Mouse (Mus musculus) neural tube, embryonic 14.5 days (tissue): ENCODE data around the gene Atg4d. TPM values are rescaled to one million over a fixed set of nuclear protein-coding genes. Genes with fewer than 3 reads are reported as not detected.
"Not testable (repeated sequence)": the region's sequence is repeated elsewhere in the genome, so short reads cannot be mapped to it uniquely, and the experiment has no call there.

Experiments used
- ATAC-seq: fragments of 200-750 bp; cut with Nextera tagmentation; 2 replicates; pipeline ENCODE4 v1.8.0; 2017; ENCODE audit warnings: low read depth, mild to moderate bottlenecking, moderate TSS enrichment, moderate library complexity
- H3K27ac ChIP-seq: fragments of 300-500 bp; sonication (generic); 2 replicates; pipeline ENCODE4 v1.5.1; 2014; ENCODE audit warnings: low read depth, mild to moderate bottlenecking, control low read depth, low read length, moderate library complexity, mixed read lengths
- H3K27me3 ChIP-seq: fragments of 300-500 bp; sonication (generic); 2 replicates; pipeline ENCODE4 v1.6.1; 2014; ENCODE audit warnings: low read length; ENCODE audit not compliant: control insufficient read depth, insufficient read depth
- H3K36me3 ChIP-seq: fragments of 300-500 bp; sonication (generic); 2 replicates; pipeline ENCODE4 v1.6.1; 2014; ENCODE audit warnings: low read length, mixed read lengths; ENCODE audit not compliant: control insufficient read depth, insufficient read depth
- H3K4me1 ChIP-seq: fragments of 300-500 bp; sonication (generic); 2 replicates; pipeline ENCODE4 v1.6.1; 2014; ENCODE audit warnings: low read length; ENCODE audit not compliant: control insufficient read depth, insufficient read depth
- H3K4me2 ChIP-seq: fragments of 300-500 bp; sonication (generic); 2 replicates; pipeline ENCODE4 v1.6.1; 2014; ENCODE audit warnings: mild to moderate bottlenecking, low read depth, low read length, control low read depth
- H3K4me3 ChIP-seq: fragments of 300-500 bp; sonication (generic); 2 replicates; pipeline ENCODE4 v1.5.1; 2014; ENCODE audit warnings: low read depth, low read length, control low read depth, mixed read lengths
- H3K9ac ChIP-seq: fragments of 300-500 bp; sonication (generic); replicated peaks from 2 replicates; pipeline ENCODE4 v1.6.1; 2014; ENCODE audit warnings: low read depth, mild to moderate bottlenecking, control low read depth, low read length, mixed read lengths
- H3K9me3 ChIP-seq: fragments of 300-500 bp; sonication (generic); 2 replicates; pipeline ENCODE4 v1.6.1; 2016; ENCODE audit warnings: low read length; ENCODE audit not compliant: control insufficient read depth
- WGBS: fragments of 180-500 bp; shearing (Covaris S2); extraction: QIAGEN DNeasy Blood & Tissue Kit; methylation state at CpG from one replicate; pipeline ENCODE4 v1.1.7; 2014; 5-methylcytosine and 5-hydroxymethylcytosine counted together
- polyA plus RNA-seq: library from polyadenylated mRNA; unstranded; fragments of >200 nt; fragmentation: Nextera tagmentation; extraction: Ambion mirVana; gene quantifications from 2 replicates; pipeline ENCODE4 v1.2.1, GENCODE M21; 2014

The Atg4d gene
- polyA plus RNA-seq = 50.4 and 50.5 TPM in 2 replicates

- Histone ChIP-seq H3K9ac (peak within 1 kb of the TSS; percentile 81), H3K9me3 (no peaks in the 10 kb centered on the region), H3K36me3 (peaks cover 11% of the 10 kb centered on the region), H3K4me2 (peak within 1 kb of the TSS; percentile 88), H3K4me3 (peak within 1 kb of the TSS; percentile 94), H3K27ac (peak within 1 kb of the TSS; percentile 60), H3K27me3 (no peaks in the 10 kb centered on the region), H3K4me1 (peaks cover 18% of the 10 kb centered on the region)
- ATAC-seq = peak; percentile 97
- under 1% methylated on average over 44 of the region's 49 CpGs for WGBS
Measured at GRCm38 (mm10) chr9:21265000-21265561, at the start of gene Atg4d. Gene Atg4d, plus strand, starts transcription at chr9:21265293.

DNA sequence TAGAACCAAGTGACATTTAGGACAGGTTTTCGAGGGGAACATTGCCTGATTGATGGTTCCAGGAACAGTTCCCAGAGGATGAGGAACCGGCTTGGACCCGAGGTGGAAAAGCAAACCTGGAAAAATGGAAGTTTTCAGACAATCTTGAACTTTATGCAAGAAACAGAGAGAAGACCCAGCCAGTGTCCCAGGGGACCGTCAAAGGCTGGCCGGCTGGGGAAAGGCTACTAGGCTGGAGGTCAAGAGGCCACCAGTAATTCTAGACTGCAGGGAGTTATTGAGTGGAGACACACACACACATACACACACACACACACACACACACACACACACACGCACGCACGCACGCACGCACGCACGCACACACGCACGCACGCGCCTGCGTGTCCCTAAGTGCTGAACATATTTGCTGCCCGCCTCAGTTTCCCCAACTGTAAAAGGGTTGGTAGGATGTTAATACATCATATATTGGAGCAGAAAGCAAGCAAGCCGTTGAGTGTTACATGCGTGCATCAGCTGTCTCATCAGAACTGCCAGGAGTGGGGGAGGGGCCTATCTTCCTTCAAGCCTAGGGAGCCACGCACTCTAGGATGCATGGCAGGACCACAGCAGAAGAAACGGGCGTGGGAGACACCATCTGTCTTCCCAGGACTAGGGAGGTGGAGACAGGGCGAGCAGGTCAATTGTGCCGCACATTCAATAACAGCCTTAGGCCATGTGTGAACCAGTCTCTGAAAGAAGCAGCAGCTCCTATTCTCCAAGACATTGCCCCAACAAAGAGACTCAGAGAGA, 48.8 kb upstream of the Atg4d start:
- peaks cover under 1% of the 10 kb centered on the region for H3K36me3 ChIP-seq
- H3K9me3 ChIP-seq = no peaks in the 10 kb centered on the region
- no peaks in the 10 kb centered on the region for H3K27me3 ChIP-seq
- peak; percentile 45; the same call in 1 of the 2 replicates for ATAC-seq
- no peak overlapping the region for H3K4me3 ChIP-seq
- 0 out of 2 replicates have a peak overlapping the region, but pooled peaks have one; percentile 25 for H3K9ac ChIP-seq
- H3K27ac ChIP-seq = no peak overlapping the region
- H3K4me2 ChIP-seq = no peak overlapping the region
- peaks cover 4% of the 10 kb centered on the region; the same call in 1 of the 2 replicates for H3K4me1 ChIP-seq
- 62% methylated on average over 25 of the region's 25 CpGs for WGBS

- Histone ChIP-seq H3K9ac (no peak overlapping the region), H3K4me3 (no peak overlapping the region), H3K9me3 (no peaks in the 10 kb centered on the region), H3K27ac (no peak overlapping the region), H3K4me1 (peaks cover 4% of the 10 kb centered on the region; the same call in 1 of the 2 replicates), H3K36me3 (no peaks in the 10 kb centered on the region), H3K4me2 (no peak overlapping the region), H3K27me3 (no peaks in the 10 kb centered on the region)
- ATAC-seq = no peak
- WGBS = 70% methylated on average over 3 of the region's 3 CpGs
Measured at GRCm38 (mm10) chr9:21219820-21220219, 45.3 kb upstream of the Atg4d start.

DNA sequence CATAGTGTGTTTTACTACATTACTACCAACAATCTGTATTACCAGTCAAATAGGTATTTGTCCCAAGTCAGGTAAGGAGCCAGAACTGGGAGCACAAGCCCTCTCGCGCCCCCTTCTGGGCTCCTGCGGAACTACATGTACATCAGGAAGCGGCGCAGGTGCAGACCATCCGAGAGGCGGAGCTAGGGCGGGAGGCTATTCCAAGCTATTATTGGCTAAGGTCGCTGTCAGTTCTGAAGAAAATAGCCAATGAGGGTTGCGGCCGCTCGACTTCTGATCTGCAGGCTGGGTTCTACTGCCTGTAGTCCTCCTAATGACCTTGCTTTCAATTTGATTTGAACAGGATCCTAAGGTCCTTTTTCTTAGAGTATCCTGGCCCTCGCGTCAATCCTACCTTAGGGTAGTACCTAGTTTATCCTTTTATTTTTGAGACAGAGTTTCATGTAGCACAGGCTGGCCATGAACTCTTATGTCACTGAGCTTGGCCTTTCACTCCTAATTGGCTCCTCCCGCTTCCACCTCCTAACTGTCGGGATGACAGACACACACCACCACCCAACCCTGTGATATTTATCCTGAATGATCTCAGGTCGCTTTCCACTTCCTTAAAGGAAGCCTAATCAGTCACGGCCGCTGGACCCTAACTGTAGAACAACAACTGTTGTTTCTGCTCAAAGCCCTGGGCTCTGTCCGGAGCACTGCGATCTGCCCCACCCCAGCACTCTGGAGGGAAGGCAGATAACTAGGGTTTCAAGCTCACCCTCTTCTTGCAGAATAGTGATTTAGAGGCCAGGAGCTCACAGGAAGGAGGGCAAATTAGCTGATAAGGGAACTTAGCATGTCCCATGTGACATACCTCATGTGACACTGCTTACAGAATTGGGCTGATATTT, 44.4 kb upstream of the Atg4d start:
- H3K4me1 ChIP-seq = peaks cover 6% of the 10 kb centered on the region; the same call in 1 of the 2 replicates
- ATAC-seq = peak; percentile 88
- no peaks in the 10 kb centered on the region for H3K9me3 ChIP-seq
- H3K9ac ChIP-seq = no peak overlapping the region
- peak overlapping the region; percentile 51 for H3K4me2 ChIP-seq
- no peaks in the 10 kb centered on the region for H3K36me3 ChIP-seq
- H3K27ac ChIP-seq = no peak overlapping the region
- H3K4me3 ChIP-seq = peak overlapping the region; percentile 19; the same call in 1 of the 2 replicates
- H3K27me3 ChIP-seq = no peaks in the 10 kb centered on the region
- WGBS = 16% methylated on average over 21 of the region's 21 CpGs

GRCm38 (mm10) chr9:21221383-21221929, 43.6 kb upstream of the Atg4d start:
- Histone ChIP-seq H3K27me3 (no peaks in the 10 kb centered on the region), H3K4me2 (no peak overlapping the region), H3K9ac (no peak overlapping the region), H3K4me1 (peaks cover 6% of the 10 kb centered on the region; the same call in 1 of the 2 replicates), H3K4me3 (no peak overlapping the region), H3K9me3 (no peaks in the 10 kb centered on the region), H3K27ac (no peak overlapping the region), H3K36me3 (no peaks in the 10 kb centered on the region)
- ATAC-seq = peak; percentile 26; the same call in 1 of the 2 replicates
- WGBS = 19% methylated on average over 7 of the region's 7 CpGs

GRCm38 (mm10) chr9:21223490-21223889, 41.6 kb upstream of the Atg4d start:
- H3K36me3 ChIP-seq, H3K27me3 ChIP-seq, H3K27ac ChIP-seq, H3K4me2 ChIP-seq, H3K9ac ChIP-seq, H3K9me3 ChIP-seq, H3K4me3 ChIP-seq, ATAC-seq: not testable (repeated sequence)
- WGBS = 100% methylated on average over 1 of the region's 2 CpGs
- H3K4me1 ChIP-seq = peaks cover 13% of the 10 kb centered on the region; the same call in 1 of the 2 replicates

GRCm38 (mm10) chr9:21223906-21224305, 41.2 kb upstream of the Atg4d start:
- H3K27ac ChIP-seq = no peak overlapping the region
- no peak overlapping the region for H3K4me2 ChIP-seq
- no peak for ATAC-seq
- no peak overlapping the region for H3K4me3 ChIP-seq
- no peaks in the 10 kb centered on the region for H3K9me3 ChIP-seq
- H3K36me3 ChIP-seq = no peaks in the 10 kb centered on the region
- H3K9ac ChIP-seq = no peak overlapping the region
- H3K4me1 ChIP-seq = peaks cover 13% of the 10 kb centered on the region; the same call in 1 of the 2 replicates
- no peaks in the 10 kb centered on the region for H3K27me3 ChIP-seq
- 92% methylated on average over 6 of the region's 6 CpGs for WGBS

- no peak overlapping the region for H3K27ac ChIP-seq
- 21% methylated on average over 26 of the region's 26 CpGs for WGBS
- H3K4me2 ChIP-seq = peak overlapping the region; percentile 38
- no peaks in the 10 kb centered on the region for H3K9me3 ChIP-seq
- H3K36me3 ChIP-seq = no peaks in the 10 kb centered on the region
- peak overlapping the region; percentile 8; the same call in 1 of the 2 replicates for H3K4me3 ChIP-seq
- ATAC-seq = no peak
- H3K4me1 ChIP-seq = peaks cover 13% of the 10 kb centered on the region; the same call in 1 of the 2 replicates
- H3K9ac ChIP-seq = no peak overlapping the region
- no peaks in the 10 kb centered on the region for H3K27me3 ChIP-seq
Measured at GRCm38 (mm10) chr9:21224576-21225414, 40.3 kb upstream of the Atg4d start.
